Mouse (Mus musculus) CH12.LX (cell line): ENCODE measurements around the gene Usp26. TPM values are rescaled to one million over a fixed set of nuclear protein-coding genes. Genes with fewer than 3 reads are reported as not detected.

Source experiments
- DNase-seq: peaks from one replicate; pipeline ENCODE4 v3.0.0-alpha.2; 2013; ENCODE audit errors: extremely low read depth
- H3K27ac ChIP-seq: 2 replicates; pipeline ENCODE4 v1.5.1; 2012; ENCODE audit warnings: low read depth, mild to moderate bottlenecking, control low read depth, moderate library complexity; ENCODE audit not compliant: insufficient read depth
- H3K27me3 ChIP-seq: replicated peaks from 2 replicates; pipeline ENCODE3; 2012; ENCODE audit warnings: inconsistent platforms
- H3K36me3 ChIP-seq, 2 experiments: replicated peaks in 1 of 2; 2 replicates each; pipeline versions ENCODE3 to v1.6.1; 2012; ENCODE audit warnings: inconsistent platforms in 1 of 2, low read length in 1 of 2, mild to moderate bottlenecking in 1 of 2, mixed read lengths in 1 of 2, moderate library complexity in 1 of 2; ENCODE audit not compliant: control insufficient read depth in 1 of 2, insufficient read depth in 1 of 2
- H3K4me1 ChIP-seq, 2 experiments: 2 replicates each; pipeline ENCODE4 v1.6.1; 2012; ENCODE audit warnings: inconsistent platforms in 1 of 2, moderate library complexity in 1 of 2; ENCODE audit not compliant: insufficient read depth in 2 of 2, control insufficient read depth in 1 of 2
- H3K4me2 ChIP-seq: 2 replicates; pipeline ENCODE4 v1.6.1; 2012; ENCODE audit warnings: low read depth, mild to moderate bottlenecking, control low read depth; ENCODE audit not compliant: poor library complexity, insufficient read depth, severe bottlenecking
- H3K4me3 ChIP-seq, 3 experiments: fragments of 150-350 bp in 1 of 3; sonication (generic) in 1 of 3; replicated peaks in 1 of 3; 2 replicates each; pipeline versions ENCODE3 to v1.5.1; 2011 to 2012; ENCODE audit warnings: low read depth in 2 of 3, low read length in 2 of 3, mild to moderate bottlenecking in 2 of 3, moderate library complexity in 2 of 3, control low read depth in 1 of 3, improper control_type of control experiment in 1 of 3, inconsistent platforms in 1 of 3, mixed read lengths in 1 of 3; ENCODE audit not compliant: poor library complexity in 1 of 3
- H3K79me2 ChIP-seq: replicated peaks from 2 replicates; pipeline ENCODE4 v1.6.1; 2012; ENCODE audit warnings: mild to moderate bottlenecking, moderate library complexity; ENCODE audit not compliant: control insufficient read depth, poor library complexity, insufficient read depth, severe bottlenecking; ENCODE audit errors: extremely low read depth
- H3K9ac ChIP-seq: 2 replicates; pipeline ENCODE4 v1.6.1; 2012; ENCODE audit warnings: low read depth, mild to moderate bottlenecking, control low read depth, moderate library complexity; ENCODE audit not compliant: insufficient read depth
- H3K9me3 ChIP-seq: replicated peaks from 2 replicates; pipeline ENCODE3; 2012; ENCODE audit warnings: low read length, inconsistent platforms, mixed read lengths
- BHLHE40 ChIP-seq: IDR thresholded peaks from 2 replicates; pipeline ENCODE4 v1.6.1; 2011; ENCODE audit warnings: mild to moderate bottlenecking, low read depth, low read length, improper control_type of control experiment
- CHD1 ChIP-seq: IDR thresholded peaks from 2 replicates; pipeline ENCODE4 v1.6.1; 2012; ENCODE audit warnings: low read depth, low read length, improper control_type of control experiment, inconsistent platforms
- CTCF ChIP-seq, 2 experiments: IDR thresholded peaks in 1 of 2; conservative IDR thresholded peaks in 1 of 2; 2 replicates each; pipeline ENCODE4 v1.5.1; 2011 to 2012; ENCODE audit warnings: low read depth in 2 of 2, low read length in 2 of 2, improper control_type of control experiment in 1 of 2, inconsistent platforms in 1 of 2, mild to moderate bottlenecking in 1 of 2, moderate library complexity in 1 of 2
- ELF1 ChIP-seq: IDR thresholded peaks from 2 replicates; pipeline ENCODE4 v1.6.1; 2014; ENCODE audit warnings: low read depth, mild to moderate bottlenecking, inconsistent platforms, low read length, improper control_type of control experiment
- EP300 ChIP-seq: IDR thresholded peaks from 2 replicates; pipeline ENCODE4 v1.6.1; 2011; ENCODE audit warnings: low read length, improper control_type of control experiment
- ETS1 ChIP-seq: conservative IDR thresholded peaks from 2 replicates; pipeline ENCODE4 v1.6.1; 2012; ENCODE audit warnings: low read depth, mild to moderate bottlenecking, inconsistent platforms, low read length, improper control_type of control experiment, moderate library complexity
- JUN ChIP-seq: IDR thresholded peaks from 2 replicates; pipeline ENCODE4 v1.6.1; 2011; ENCODE audit warnings: low read depth, mild to moderate bottlenecking, low read length, improper control_type of control experiment, moderate library complexity; ENCODE audit not compliant: insufficient read depth
- JUND ChIP-seq: conservative IDR thresholded peaks from 2 replicates; pipeline ENCODE4 v1.6.1; 2011; ENCODE audit warnings: low read depth, low read length, improper control_type of control experiment
- NELFE ChIP-seq: IDR thresholded peaks from 2 replicates; pipeline ENCODE4 v1.6.1; 2011; ENCODE audit warnings: low read depth, low read length, improper control_type of control experiment
- PAX5 ChIP-seq: IDR thresholded peaks from 2 replicates; pipeline ENCODE4 v1.6.1; 2012; ENCODE audit warnings: low read length, inconsistent platforms, mixed read lengths
- RAD21 ChIP-seq: IDR thresholded peaks from 2 replicates; pipeline ENCODE4 v1.6.1; 2011; ENCODE audit warnings: low read depth, mild to moderate bottlenecking, low read length, improper control_type of control experiment, moderate library complexity
- SMC3 ChIP-seq: IDR thresholded peaks from 2 replicates; pipeline ENCODE4 v1.6.1; 2011; ENCODE audit warnings: low read depth, low read length, improper control_type of control experiment
- ZMIZ1 ChIP-seq: IDR thresholded peaks from 2 replicates; pipeline ENCODE4 v1.6.1; 2012; ENCODE audit warnings: low read depth, mild to moderate bottlenecking, inconsistent platforms, low read length, improper control_type of control experiment
- dilution Hi-C: fragments of 300-500 bp; cut with MboI; formaldehyde crosslinking; loops from 2 replicates; pipeline ENCODE4 v1.14.3; 2020; ENCODE audit warnings: low sequenced_read_pairs; ENCODE audit not compliant: extremely low pct_unique_long_range_greater_than_20kb, extremely low pct_ligation_motif_present
- in situ Hi-C: fragments of 300-500 bp; cut with MboI; formaldehyde crosslinking; loops from 3 replicates; pipeline ENCODE4 v1.14.3; 2019; ENCODE audit warnings: low sequenced_read_pairs, low pct_ligation_motif_present, low pct_unique_long_range_greater_than_20kb, mixed read lengths
- polyA plus RNA-seq: library from polyadenylated mRNA; unstranded; fragments of >175 nt; gene quantifications from 2 replicates; pipeline ENCODE4 v1.2.1, GENCODE M21; 2012; ENCODE audit warnings: low read depth; ENCODE audit not compliant: insufficient read length
- total RNA-seq, 2 experiments: library from RNA; depleted of rRNA; stranded (reverse); fragments of 300-350 nt in 1 of 2; fragments of >200 nt in 1 of 2; gene quantifications; 2 replicates each; pipeline ENCODE4 v1.2.3; 2012 to 2014

The Usp26 gene
- total RNA-seq (2012; rRNA removed) (not detected in 2 replicates), total RNA-seq (2014; rRNA removed) (not detected in 2 replicates), polyA plus RNA-seq (not detected in 2 replicates)

- Histone ChIP-seq H3K9ac (no peak within 1 kb of the TSS), H3K36me3 (no peaks in the 10 kb centered on the region), H3K4me2 (no peak within 1 kb of the TSS), H3K4me1 (no peaks in the 10 kb centered on the region), H3K9me3 (no peaks in the 10 kb centered on the region), H3K4me3 (no peak within 1 kb of the TSS), H3K27ac (no peak within 1 kb of the TSS)
- no peak for TF ChIP-seq PAX5
- TF ChIP-seq, all 38 proteins: peak for 0
- in situ Hi-C loops = no loop called here
- dilution Hi-C loops = no loop called here
- Histone ChIP-seq H3K27me3 (no peaks in the 10 kb centered on the region), H3K79me2 (no peaks in the 10 kb centered on the region)
- no peak for DNase-seq
Measured at GRCm38 (mm10) chrX:51801133-51801532, at the start of gene Usp26. Gene Usp26, minus strand, starts transcription at chrX:51801233.

DNA sequence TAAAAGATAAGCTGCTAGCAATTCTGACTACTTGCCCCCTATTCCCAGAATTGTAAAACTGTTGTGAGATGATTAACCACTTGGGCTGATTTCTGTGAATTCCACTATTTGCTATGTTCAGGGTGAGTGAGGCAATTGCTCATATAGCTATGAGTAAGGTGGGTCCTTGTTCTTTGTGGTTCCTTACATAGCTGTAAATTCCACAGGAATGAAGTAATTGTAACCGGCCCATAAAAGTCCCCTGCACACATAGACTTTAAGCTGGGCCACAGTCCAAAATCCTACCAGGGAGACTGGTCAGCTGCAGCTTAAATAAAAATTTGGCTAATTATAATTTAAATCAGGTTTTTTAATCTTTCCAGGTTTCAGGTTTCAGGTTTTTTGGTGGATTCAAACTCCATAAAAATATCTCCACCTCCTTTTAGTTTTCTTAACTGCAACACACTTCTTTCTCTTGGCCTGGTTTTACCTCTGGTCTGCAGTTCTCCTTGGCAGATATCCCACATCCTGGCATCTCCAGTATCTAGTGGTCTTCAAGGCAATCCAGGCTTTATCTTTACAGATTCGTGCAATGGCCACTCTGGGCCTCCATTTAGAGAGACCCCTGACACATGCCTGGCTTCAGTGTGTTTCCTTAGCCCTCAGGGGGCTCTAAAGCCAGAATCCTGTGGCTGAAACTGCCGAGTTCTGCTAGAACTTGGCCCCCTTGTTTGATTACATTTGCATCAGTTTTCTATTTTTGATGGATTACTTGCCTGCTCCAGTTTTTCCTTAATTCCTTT, 13.6 kb upstream of the Usp26 start:
- TF ChIP-seq ETS1 (no peak), EP300 (no peak), JUN (no peak), SMC3 (no peak), CHD1 (no peak), BHLHE40 (no peak), NELFE (no peak)
- TF ChIP-seq, all 38 proteins: peak for 0
- Histone ChIP-seq H3K36me3 (no peaks in the 10 kb centered on the region), H3K4me3 (no peak overlapping the region), H3K27me3 (no peaks in the 10 kb centered on the region), H3K79me2 (no peaks in the 10 kb centered on the region), H3K9me3 (no peaks in the 10 kb centered on the region), H3K27ac (no peak overlapping the region), H3K9ac (no peak overlapping the region), H3K4me2 (no peak overlapping the region), H3K4me1 (no peaks in the 10 kb centered on the region)
- in situ Hi-C loops (no loop called here), dilution Hi-C loops (no loop called here)
- no peak for DNase-seq

DNA sequence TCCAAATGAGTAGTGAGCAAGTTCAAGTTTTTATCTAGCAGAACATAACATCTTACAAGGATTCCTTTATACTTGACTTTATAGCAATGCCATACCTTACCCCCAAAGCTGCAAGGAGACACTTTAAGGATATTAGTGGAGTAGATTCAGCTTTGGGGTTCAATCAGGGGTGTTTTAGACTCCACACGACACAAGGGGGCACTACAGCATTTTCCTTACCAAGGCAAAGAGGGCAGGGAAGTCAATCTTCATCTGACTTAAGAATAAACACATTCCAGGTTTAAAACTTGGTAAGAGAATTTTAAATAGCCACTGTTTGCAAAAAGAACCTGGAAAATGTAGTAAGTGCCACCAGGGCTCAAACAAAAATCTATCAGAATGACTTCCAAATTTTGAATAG, 33.6 kb downstream of the Usp26 start:
- H3K4me2 ChIP-seq = no peak overlapping the region
- dilution Hi-C loops = no loop called here
- no peak overlapping the region for H3K4me3 ChIP-seq
- in situ Hi-C loops = no loop called here
- no peak overlapping the region for H3K9ac ChIP-seq
- H3K27ac ChIP-seq = no peak overlapping the region
- peak in 1 of 2 experiments; percentile 55; a peak in 2 of 4 replicates for TF ChIP-seq CTCF (conservative IDR thresholded peaks at IDR 0.05 in 1 of 2, IDR thresholded peaks at IDR 0.05 in 1 of 2; ENCODE audit: low read depth in 2 of 2, low read length in 2 of 2)
- peak; percentile 38 for TF ChIP-seq RAD21
- no peak for TF ChIP-seq JUND
- TF ChIP-seq ELF1 = no peak
- TF ChIP-seq ZMIZ1 = no peak
- TF ChIP-seq SMC3 = peak; percentile 50
- no peaks in the 10 kb centered on the region for H3K36me3 ChIP-seq
- no peaks in the 10 kb centered on the region for H3K79me2 ChIP-seq
- DNase-seq = peak; percentile 10
- H3K9me3 ChIP-seq = no peaks in the 10 kb centered on the region
- no peaks in the 10 kb centered on the region for H3K27me3 ChIP-seq
- H3K4me1 ChIP-seq = no peaks in the 10 kb centered on the region
